Mouse (Mus musculus): ENCODE results near the gene Tbc1d16. TPM values are rescaled to one million over a fixed set of nuclear protein-coding genes. Genes with fewer than 3 reads are reported as not detected.

Tbc1d16 gene
- total RNA-seq, 2 experiments from 2014 or later, result 25.9 to 29.7 TPM

Small RNA genes lying within 50 kb of the gene (microRNA-seq; reads per million reads assigned to microRNA genes)
- gene Mir6934, result 1.8 reads per million

Other genes starting within 250 kb of the Tbc1d16 start
- not detected for gene Enpp7, start 240.3 kb downstream of the Tbc1d16 start, total RNA-seq (2021)
- gene Cbx2, start 205.5 kb downstream of the Tbc1d16 start, total RNA-seq (2021), result 10 to 100 TPM in 1 of 2 experiments, 1 to 10 TPM in 1; 9.5 to 10.1 TPM
- gene Cbx8, start 187.5 kb downstream of the Tbc1d16 start, total RNA-seq (2021), result 10 to 100 TPM; 10.8 to 15.5 TPM
- 10 to 100 TPM; 69.7 to 76.8 TPM for gene Cbx4, start 142.3 kb downstream of the Tbc1d16 start, total RNA-seq (2021)
- 1 to 10 TPM; 2.0 to 2.6 TPM for gene Ccdc40, start 73 bp upstream of the Tbc1d16 start, total RNA-seq (2021)
- gene Gaa, start 39.4 kb upstream of the Tbc1d16 start, total RNA-seq (2021), result 10 to 100 TPM; 87.5 to 87.7 TPM
- 100 to 1,000 TPM; 172 TPM for gene Eif4a3, start 71.6 kb upstream of the Tbc1d16 start, total RNA-seq (2021)
- gene Card14, start 79.3 kb upstream of the Tbc1d16 start, total RNA-seq (2021), result under 1 TPM; 0.48 to 0.90 TPM
- gene Sgsh, start 127.0 kb upstream of the Tbc1d16 start, total RNA-seq (2021), result 10 to 100 TPM; 18.3 to 20.9 TPM
- gene Slc26a11, start 127.1 kb upstream of the Tbc1d16 start, total RNA-seq (2021), result 10 to 100 TPM; 10.9 to 11.2 TPM
- gene Rnf213, start 164.6 kb upstream of the Tbc1d16 start, total RNA-seq (2021), result 10 to 100 TPM; 29.1 to 31.6 TPM

All from adrenal gland, postnatal 4 days (tissue).